In genomic region chr8:78278598-78278997, GRCm38 (mm10) we compare ENCODE assay signal across 20 mouse cellular contexts.
A peak's percentile ranks its signal among the peaks of the same experiment; 100 is the strongest.
DNase-seq lines count a peak whose midpoint lies in the region; ATAC-seq and TF ChIP-seq lines count a peak whose summit lies in the region.
"Had no signal": no experiment of that assay in that cellular context is flagged by ENCODE, and none has a peak within 500 bp of the region (broad histone marks: within the 10 kb centered on the region; RNA-seq: fewer than 3 reads in every experiment).

No protein-coding gene starts in this region.

- in situ Hi-C loops in CH12.LX (cut with MboI; ENCODE audit: low pct_ligation_motif_present, low pct_unique_long_range_greater_than_20kb, low sequenced_read_pairs) (no loop called here), ES-E14 (cut with MboI; ENCODE audit: low sequenced_read_pairs in 2 of 2, unreplicated experiment in 2 of 2) (no loop called here)

- H3K27ac ChIP-seq in CH12.LX (ENCODE audit: insufficient read depth, low read depth): no peak overlapping the region
- H3K27ac ChIP-seq in ES-E14 (ENCODE audit: insufficient read depth, low read depth, low read length, poor library complexity, severe bottlenecking): no peak overlapping the region
- H3K27ac ChIP-seq in hindbrain, postnatal 0 days: no peak overlapping the region

- dilution Hi-C loops in CH12.LX (cut with MboI; ENCODE audit: extremely low pct_ligation_motif_present, extremely low pct_unique_long_range_greater_than_20kb, low sequenced_read_pairs): no loop called here

- WGBS in hindbrain, postnatal 0 days: 94% methylated on average over 5 of the region's 5 CpGs

- H3K36me3 ChIP-seq in CH12.LX (replicated peaks in 1 of 2; ENCODE audit: control insufficient read depth in 1 of 2, insufficient read depth in 1 of 2, low read length in 1 of 2) (no peaks in the 10 kb centered on the region), ES-E14 (ENCODE audit: control insufficient read depth, insufficient read depth, low read length, poor library complexity, severe bottlenecking) (no peaks in the 10 kb centered on the region)
- no peaks in the 10 kb centered on the region for H3K36me3 ChIP-seq in hindbrain, postnatal 0 days (ENCODE audit: insufficient read depth, low read length)
- H3K36me3 ChIP-seq: G1E had no signal

- TF ChIP-seq RAD21 in CH12.LX (IDR thresholded peaks at IDR 0.05; ENCODE audit: low read depth, low read length): no peak

- H3K4me1 ChIP-seq in CH12.LX (ENCODE audit: control insufficient read depth in 1 of 2, insufficient read depth in 2 of 2) (peaks cover 12 to 26% of the 10 kb centered on the region in 2 experiments), ES-E14 (ENCODE audit: control insufficient read depth in 2 of 2, insufficient read depth in 2 of 2, low read length in 2 of 2, poor library complexity in 1 of 2) (peaks cover 0 to 1% of the 10 kb centered on the region in 2 experiments; a peak in 1 of 4 replicates)
- H3K4me1 ChIP-seq in hindbrain, postnatal 0 days (ENCODE audit: insufficient read depth, low read length): no peaks in the 10 kb centered on the region

- H3K27me3 ChIP-seq in CH12.LX (replicated peaks): no peaks in the 10 kb centered on the region
- H3K27me3 ChIP-seq in hindbrain, postnatal 0 days (ENCODE audit: insufficient read depth, low read length): no peaks in the 10 kb centered on the region

- H3K9me3 ChIP-seq in CH12.LX (replicated peaks; ENCODE audit: low read length) (no peaks in the 10 kb centered on the region), ES-E14 (ENCODE audit: control insufficient read depth, insufficient read depth, low read depth, low read length) (no peaks in the 10 kb centered on the region)
- no peaks in the 10 kb centered on the region for H3K9me3 ChIP-seq in hindbrain, postnatal 0 days (ENCODE audit: low read length)
- H3K9me3 ChIP-seq: G1E had no signal

- no peak for TF ChIP-seq POLR2A in CH12.LX (IDR thresholded peaks at IDR 0.05; ENCODE audit: low read depth, low read length)

- TF ChIP-seq EP300 in CH12.LX (IDR thresholded peaks at IDR 0.05; ENCODE audit: low read length): no peak

- TF ChIP-seq CTCF in CH12.LX (conservative IDR thresholded peaks at IDR 0.05 in 1 of 2, IDR thresholded peaks at IDR 0.05 in 1 of 2; ENCODE audit: low read depth in 2 of 2, low read length in 2 of 2): no peak
- no peak for TF ChIP-seq CTCF in hindbrain, postnatal 0 days (IDR thresholded peaks at IDR 0.05; ENCODE audit: low read depth)

- H3K4me3 ChIP-seq in CH12.LX (replicated peaks in 1 of 3; ENCODE audit: low read depth in 2 of 3, low read length in 2 of 3, poor library complexity in 1 of 3): no peak overlapping the region
- H3K4me3 ChIP-seq in ES-E14 (ENCODE audit: insufficient read depth in 1 of 2, low read depth in 1 of 2, low read length in 2 of 2, poor library complexity in 1 of 2, severe bottlenecking in 1 of 2): no peak overlapping the region
- H3K4me3 ChIP-seq in hindbrain, postnatal 0 days (ENCODE audit: low read length): no peak overlapping the region

- no peaks in the 10 kb centered on the region for H3K79me2 ChIP-seq in CH12.LX (replicated peaks; ENCODE audit: control insufficient read depth, extremely low read depth, insufficient read depth, poor library complexity, severe bottlenecking)

- no peak for ATAC-seq in hindbrain, postnatal 0 days
- ATAC-seq: activated CD4-positive, CD25-positive, alpha-beta regulatory T cell, adult 4 months; CD4-positive, CD25-positive, alpha-beta regulatory T cell, adult 4 months; Patski had no signal

- no peak overlapping the region for H3K9ac ChIP-seq in CH12.LX (ENCODE audit: insufficient read depth, low read depth)
- no peak overlapping the region for H3K9ac ChIP-seq in ES-E14 (ENCODE audit: insufficient read depth, low read depth, low read length, poor library complexity, severe bottlenecking)
- H3K9ac ChIP-seq in hindbrain, postnatal 0 days (replicated peaks; ENCODE audit: low read length): no peak overlapping the region

- peak overlapping the region; percentile 45; the same call in 1 of the 2 replicates for H3K4me2 ChIP-seq in CH12.LX (ENCODE audit: insufficient read depth, low read depth, poor library complexity, severe bottlenecking)
- no peak overlapping the region for H3K4me2 ChIP-seq in hindbrain, postnatal 0 days (ENCODE audit: low read depth, low read length)

- DNase-seq in CH12.LX (ENCODE audit: extremely low read depth): no peak
- no peak for DNase-seq in ES-E14 (ENCODE audit: low read depth, low spot score)
- DNase-seq in hindbrain, postnatal 0 days (ENCODE audit: low spot score): no peak
- DNase-seq in adrenal gland, postnatal 25 days: no peak
- DNase-seq: adrenal gland, adult 2 months; adrenal gland, adult 8-10 months; adrenal gland, postnatal 10 days; adrenal gland, postnatal 14 days; adrenal gland, postnatal 36 days; B cell, adult 2 months; cerebellum, adult 11 months; cerebellum, adult 11-12 months; cerebellum, adult 18-20 months; cerebellum, adult 2 months; cerebellum, adult 8-10 months; cerebellum, adult 9-10 months had no signal

TF ChIP-seq in CH12.LX, 34 proteins besides CTCF, POLR2A, EP300 and RAD21:
- peak; percentile 70 for TF ChIP-seq MAFK (IDR thresholded peaks at IDR 0.05; ENCODE audit: insufficient replicate concordance, low read length)
- TF ChIP-seq ETS1 (conservative IDR thresholded peaks at IDR 0.05; ENCODE audit: low read depth, low read length): no peak
- no peak for TF ChIP-seq IRF4 (IDR thresholded peaks at IDR 0.05; ENCODE audit: low read depth, low read length)
- no peak for TF ChIP-seq ZC3H11A (IDR thresholded peaks at IDR 0.05; ENCODE audit: low read depth, low read length)
- peak; percentile 29; the same call in 1 of the 2 replicates for TF ChIP-seq USF1 (IDR thresholded peaks at IDR 0.05; ENCODE audit: low read depth, low read length)
- TF ChIP-seq CHD1 (IDR thresholded peaks at IDR 0.05; ENCODE audit: low read depth, low read length): no peak
TF ChIP-seq in CH12.LX: peak in this region for 2.

TF ChIP-seq in ES-E14, 5 proteins besides CTCF, POLR2A, EP300 and RAD21:
- peak; percentile 78 for TF ChIP-seq MAFK (IDR thresholded peaks at IDR 0.05; ENCODE audit: insufficient read depth, low read depth, low read length)
- TF ChIP-seq CHD2 (IDR thresholded peaks at IDR 0.05; ENCODE audit: low read depth, low read length): no peak
